Mouse (Mus musculus): ENCODE data around the gene Slc15a4. TPM values are rescaled to one million over a fixed set of nuclear protein-coding genes. Genes with fewer than 3 reads are reported as not detected.

The Slc15a4 gene
- total and polyA plus RNA-seq, 3 experiments = 10.6 to 13.6 (median 13.1) TPM

- Histone ChIP-seq H3K9ac (ENCODE audit: low read depth, low read length) (no peak overlapping the region), H3K27me3 (ENCODE audit: control insufficient read depth, insufficient read depth, low read length) (no peaks in the 10 kb centered on the region), H3K27ac (no peak overlapping the region), H3K79me2 (replicated peaks; ENCODE audit: control insufficient read depth, insufficient read depth, low read length) (no peaks in the 10 kb centered on the region), H3K4me1 (ENCODE audit: control insufficient read depth, insufficient read depth, low read length) (no peaks in the 10 kb centered on the region), H3K36me3 (ENCODE audit: control insufficient read depth, insufficient read depth, low read length) (no peaks in the 10 kb centered on the region), H3K4me3 (no peak overlapping the region)
- DNase-seq = no peak
- whole genome bisulfite sequencing = 89% methylated on average over 3 of the region's 3 CpGs
- no peak for TF ChIP-seq EP300 (IDR thresholded peaks at IDR 0.05; ENCODE audit: insufficient read depth, low read depth, low read length)
- TF ChIP-seq CTCF (IDR thresholded peaks at IDR 0.05) = peak; percentile 34
- intact Hi-C loops (cut with DNase I) = no loop called here
These were observed 7.7 kb upstream of the Slc15a4 start for GRCm38 (mm10) chr5:127640359-127640758.

- TF ChIP-seq POLR2A (IDR thresholded peaks at IDR 0.05; ENCODE audit: insufficient read depth, low read depth, low read length) = no peak
- no peak for TF ChIP-seq EP300 (IDR thresholded peaks at IDR 0.05; ENCODE audit: insufficient read depth, low read depth, low read length)
- TF ChIP-seq CTCF (IDR thresholded peaks at IDR 0.05) = no peak
- no peak overlapping the region for H3K27ac ChIP-seq
- no peak for DNase-seq
- H3K4me3 ChIP-seq = no peak overlapping the region
- no peaks in the 10 kb centered on the region for H3K36me3 ChIP-seq (ENCODE audit: control insufficient read depth, insufficient read depth, low read length)
- no peaks in the 10 kb centered on the region for H3K27me3 ChIP-seq (ENCODE audit: control insufficient read depth, insufficient read depth, low read length)
- WGBS = 89% methylated on average over 13 of the region's 13 CpGs
- H3K4me1 ChIP-seq (ENCODE audit: control insufficient read depth, insufficient read depth, low read length) = no peaks in the 10 kb centered on the region
- no peak overlapping the region for H3K9ac ChIP-seq (ENCODE audit: low read depth, low read length)
- no peaks in the 10 kb centered on the region for H3K79me2 ChIP-seq (replicated peaks; ENCODE audit: control insufficient read depth, insufficient read depth, low read length)
- intact Hi-C loops (cut with DNase I) = no loop called here
These were observed 6.9 kb upstream of the Slc15a4 start for GRCm38 (mm10) chr5:127639635-127640034.

GRCm38 (mm10) chr5:127639067-127639605 is 6.4 kb upstream of the Slc15a4 start:
- WGBS = 82% methylated on average over 6 of the region's 6 CpGs
- H3K36me3 ChIP-seq (ENCODE audit: control insufficient read depth, insufficient read depth, low read length) = no peaks in the 10 kb centered on the region
- no peaks in the 10 kb centered on the region for H3K79me2 ChIP-seq (replicated peaks; ENCODE audit: control insufficient read depth, insufficient read depth, low read length)
- DNase-seq = no peak
- no peak overlapping the region for H3K9ac ChIP-seq (ENCODE audit: low read depth, low read length)
- H3K4me3 ChIP-seq = no peak overlapping the region
- H3K27ac ChIP-seq = no peak overlapping the region
- intact Hi-C loops (cut with DNase I) = no loop called here
- TF ChIP-seq POLR2A (IDR thresholded peaks at IDR 0.05; ENCODE audit: insufficient read depth, low read depth, low read length) (no peak), EP300 (IDR thresholded peaks at IDR 0.05; ENCODE audit: insufficient read depth, low read depth, low read length) (no peak), CTCF (IDR thresholded peaks at IDR 0.05) (no peak)
- no peaks in the 10 kb centered on the region for H3K4me1 ChIP-seq (ENCODE audit: control insufficient read depth, insufficient read depth, low read length)
- no peaks in the 10 kb centered on the region for H3K27me3 ChIP-seq (ENCODE audit: control insufficient read depth, insufficient read depth, low read length)

GRCm38 (mm10) chr5:127638177-127638576 is 5.5 kb upstream of the Slc15a4 start:
- Histone ChIP-seq H3K9ac (ENCODE audit: low read depth, low read length) (no peak overlapping the region), H3K36me3 (ENCODE audit: control insufficient read depth, insufficient read depth, low read length) (no peaks in the 10 kb centered on the region), H3K79me2 (replicated peaks; ENCODE audit: control insufficient read depth, insufficient read depth, low read length) (no peaks in the 10 kb centered on the region), H3K4me3 (no peak overlapping the region), H3K27me3 (ENCODE audit: control insufficient read depth, insufficient read depth, low read length) (peaks cover 5% of the 10 kb centered on the region), H3K4me1 (ENCODE audit: control insufficient read depth, insufficient read depth, low read length) (no peaks in the 10 kb centered on the region), H3K27ac (no peak overlapping the region)
- intact Hi-C loops (cut with DNase I) = no loop called here
- DNase-seq = no peak
- WGBS = 78% methylated on average over 2 of the region's 2 CpGs
- no peak for TF ChIP-seq POLR2A (IDR thresholded peaks at IDR 0.05; ENCODE audit: insufficient read depth, low read depth, low read length)
- no peak for TF ChIP-seq CTCF (IDR thresholded peaks at IDR 0.05)
- TF ChIP-seq EP300 (IDR thresholded peaks at IDR 0.05; ENCODE audit: insufficient read depth, low read depth, low read length) = no peak

DNA sequence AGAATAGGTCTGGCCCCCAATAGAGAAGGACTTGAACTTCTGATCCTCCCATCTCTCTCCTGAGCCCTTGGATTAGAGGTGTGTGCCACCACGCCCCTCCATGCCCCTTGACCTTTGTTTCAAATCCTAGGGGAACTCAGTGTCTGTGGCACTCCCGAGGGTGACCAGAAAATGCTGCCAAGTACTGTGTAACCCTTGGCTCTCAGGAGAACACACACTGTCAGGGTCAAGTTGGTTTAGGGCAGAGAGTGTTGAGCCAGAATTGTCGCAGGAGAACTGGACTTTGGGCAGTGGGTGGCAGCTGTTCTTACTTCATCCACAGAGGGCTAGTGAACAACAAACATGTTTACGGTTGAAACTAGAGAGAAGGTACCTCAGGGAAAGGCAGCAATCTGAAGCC is 4.9 kb upstream of the Slc15a4 start:
- H3K4me3 ChIP-seq = no peak overlapping the region
- no peak overlapping the region for H3K9ac ChIP-seq (ENCODE audit: low read depth, low read length)
- TF ChIP-seq EP300 (IDR thresholded peaks at IDR 0.05; ENCODE audit: insufficient read depth, low read depth, low read length) (no peak), POLR2A (IDR thresholded peaks at IDR 0.05; ENCODE audit: insufficient read depth, low read depth, low read length) (no peak), CTCF (IDR thresholded peaks at IDR 0.05) (no peak)
- no peak for DNase-seq
- no peaks in the 10 kb centered on the region for H3K4me1 ChIP-seq (ENCODE audit: control insufficient read depth, insufficient read depth, low read length)
- H3K79me2 ChIP-seq (replicated peaks; ENCODE audit: control insufficient read depth, insufficient read depth, low read length) = no peaks in the 10 kb centered on the region
- intact Hi-C loops (cut with DNase I) = no loop called here
- H3K36me3 ChIP-seq (ENCODE audit: control insufficient read depth, insufficient read depth, low read length) = no peaks in the 10 kb centered on the region
- WGBS = 70% methylated on average over 4 of the region's 4 CpGs
- H3K27ac ChIP-seq = no peak overlapping the region
- H3K27me3 ChIP-seq (ENCODE audit: control insufficient read depth, insufficient read depth, low read length) = peaks cover 7% of the 10 kb centered on the region

DNA sequence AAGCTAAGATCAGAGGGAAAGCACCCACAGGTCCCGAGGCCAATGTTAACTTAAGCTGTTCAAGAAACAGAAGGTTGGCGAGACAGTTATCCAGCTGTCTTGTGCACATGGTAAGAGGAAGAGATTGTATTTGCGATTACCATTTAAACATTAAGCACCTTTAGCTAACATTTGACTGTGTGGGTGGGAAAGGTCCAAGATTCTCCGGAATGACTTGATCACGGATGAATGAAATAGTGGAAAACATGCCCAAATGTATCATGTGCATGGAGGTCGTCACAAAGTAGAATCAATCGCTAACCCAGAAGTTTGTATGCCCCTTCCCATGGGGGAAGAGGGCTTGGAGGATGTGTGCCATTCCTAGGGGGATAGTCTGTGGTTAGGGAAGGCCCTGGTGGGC is 969 bp upstream of the Slc15a4 start:
- Histone ChIP-seq H3K4me1 (ENCODE audit: control insufficient read depth, insufficient read depth, low read length) (no peaks in the 10 kb centered on the region), H3K27me3 (ENCODE audit: control insufficient read depth, insufficient read depth, low read length) (peaks cover 13% of the 10 kb centered on the region), H3K36me3 (ENCODE audit: control insufficient read depth, insufficient read depth, low read length) (no peaks in the 10 kb centered on the region), H3K4me3 (no peak overlapping the region), H3K79me2 (replicated peaks; ENCODE audit: control insufficient read depth, insufficient read depth, low read length) (no peaks in the 10 kb centered on the region), H3K9ac (ENCODE audit: low read depth, low read length) (no peak overlapping the region), H3K27ac (no peak overlapping the region)
- DNase-seq = no peak
- 87% methylated on average over 7 of the region's 7 CpGs for WGBS
- intact Hi-C loops (cut with DNase I) = no loop called here
- TF ChIP-seq CTCF (IDR thresholded peaks at IDR 0.05) (no peak), POLR2A (IDR thresholded peaks at IDR 0.05; ENCODE audit: insufficient read depth, low read depth, low read length) (no peak), EP300 (IDR thresholded peaks at IDR 0.05; ENCODE audit: insufficient read depth, low read depth, low read length) (no peak)
